Mouse (Mus musculus) ovary, postnatal 10 days (tissue): ENCODE results near the gene Tbx22.

Source experiments
- DNase-seq: peaks from one replicate; pipeline ENCODE4 v3.0.0; 2022; ENCODE audit warnings: low spot score

Gene Tbx22

GRCm38 (mm10) chrX:107667664-107668063 is at the start of gene Tbx22:
Gene Tbx22, plus strand, starts transcription at chrX:107667964.
- no peak for DNase-seq

GRCm38 (mm10) chrX:107668677-107669076 is 913 bp downstream of the Tbx22 start:
- no peak for DNase-seq

- DNase-seq: no peak
These were observed 11.4 kb downstream of the Tbx22 start for GRCm38 (mm10) chrX:107679203-107679602.

- DNase-seq: no peak
These were observed 40.8 kb downstream of the Tbx22 start for GRCm38 (mm10) chrX:107708584-107708983.

GRCm38 (mm10) chrX:107723541-107723940 is 55.8 kb downstream of the Tbx22 start:
- no peak for DNase-seq
